Mouse (Mus musculus): Measurements from ENCODE around the gene Miip.
"Not testable (repeated sequence)": the region's sequence is repeated elsewhere in the genome, so short reads cannot be mapped to it uniquely, and the experiment has no call there.

DNA sequence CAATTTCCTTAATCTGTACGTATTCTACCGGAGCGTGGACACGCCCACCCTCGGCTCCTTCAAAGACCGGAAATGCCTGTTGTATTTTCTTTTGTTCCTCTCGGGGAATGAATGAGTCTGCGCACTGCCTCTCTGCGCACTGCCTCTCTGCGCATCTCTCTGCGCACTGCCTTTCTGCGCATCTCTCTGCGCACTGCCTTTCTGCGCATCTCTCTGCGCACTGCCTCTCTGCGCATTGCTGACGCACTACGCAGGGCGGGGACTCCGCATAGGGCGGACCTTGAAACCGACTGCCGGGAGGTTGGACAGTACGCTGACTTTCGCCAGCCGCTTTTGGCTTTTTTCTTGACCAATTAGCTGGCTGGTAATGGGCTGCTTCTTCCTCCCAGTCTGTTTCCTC lies 29.3 kb downstream of the Miip start:
- TF ChIP-seq CTCF (IDR thresholded peaks at IDR 0.05; ENCODE audit: low read depth, low read length); POLR2A (IDR thresholded peaks at IDR 0.05; ENCODE audit: borderline replicate concordance, low read depth, low read length): not testable (repeated sequence)
